ENCODE assay signal across 8 mouse cellular contexts in genomic region chr2:146511401-146511865, GRCm38 (mm10). TPM values are rescaled to one million over a fixed set of nuclear protein-coding genes. Genes with fewer than 3 reads are reported as not detected.
DNase-seq lines count a peak whose midpoint lies in the region; ATAC-seq and TF ChIP-seq lines count a peak whose summit lies in the region.

No protein-coding gene starts in this region.

- no peak for TF ChIP-seq EP300 in lung, postnatal 0 days (IDR thresholded peaks at IDR 0.05)

- intact Hi-C loops in left cerebral cortex, adult 2 months (cut with DNase I) = loop anchor here (5.0 kb wide), 2 partner anchors 41 to 574 kb away; partner anchors contain the start of gene Crnkl1
- intact Hi-C loops in left cerebral cortex, postnatal 10 days (cut with DNase I) = no loop called here

- peak overlapping the region; percentile 85 for H3K9ac ChIP-seq in forebrain, embryonic 16.5 days (replicated peaks; ENCODE audit: low read depth, low read length)
- peak overlapping the region; percentile 83 for H3K9ac ChIP-seq in lung, postnatal 0 days (replicated peaks; ENCODE audit: low read depth)
- peak overlapping the region; percentile 83 for H3K9ac ChIP-seq in stomach, embryonic 16.5 days (ENCODE audit: low read length)

- H3K27me3 ChIP-seq in forebrain, embryonic 16.5 days (replicated peaks; ENCODE audit: control insufficient read depth, insufficient read depth, low read length) = no peaks in the 10 kb centered on the region
- H3K27me3 ChIP-seq in lung, postnatal 0 days (replicated peaks; ENCODE audit: insufficient read depth, low read length) = no peaks in the 10 kb centered on the region
- no peaks in the 10 kb centered on the region for H3K27me3 ChIP-seq in stomach, embryonic 16.5 days (ENCODE audit: control insufficient read depth, insufficient read depth, low read length)

- DNase-seq in left cerebral cortex, adult 2 months (ENCODE audit: extremely low spot score in 1 of 2, low spot score in 2 of 2) = no peak
- DNase-seq in left cerebral cortex, postnatal 10 days (ENCODE audit: extremely low spot score in 1 of 2, low spot score in 2 of 2) = no peak
- peak; percentile 65 for DNase-seq in ZHBTc4 (ENCODE audit: low read depth, low spot score)
- DNase-seq in lung, postnatal 0 days (ENCODE audit: low spot score) = peak; percentile 25
- no peak for DNase-seq in frontal cortex, postnatal 10 days (ENCODE audit: low spot score in 2 of 2)
- no peak for DNase-seq in cerebellum, adult 9-10 months

- peak overlapping the region; percentile 89 for H3K4me3 ChIP-seq in left cerebral cortex, adult 2 months
- H3K4me3 ChIP-seq in forebrain, embryonic 16.5 days (replicated peaks; ENCODE audit: low read length) = peak overlapping the region; percentile 64
- peak overlapping the region; percentile 77 for H3K4me3 ChIP-seq in lung, postnatal 0 days (ENCODE audit: low read depth, low read length)
- peak overlapping the region; percentile 77 for H3K4me3 ChIP-seq in stomach, embryonic 16.5 days (replicated peaks; ENCODE audit: low read length)

- peak; percentile 19 for ATAC-seq in forebrain, embryonic 16.5 days
- ATAC-seq in lung, postnatal 0 days = peak; percentile 5
- ATAC-seq in stomach, embryonic 16.5 days (ENCODE audit: insufficient read depth, low FRiP score) = peak; percentile 42

- WGBS in forebrain, embryonic 16.5 days = 0% methylated on average over 22 of the region's 22 CpGs
- 2% methylated on average over 20 of the region's 22 CpGs for WGBS in lung, postnatal 0 days
- WGBS in stomach, embryonic 16.5 days = under 1% methylated on average over 21 of the region's 22 CpGs

- no peaks in the 10 kb centered on the region for H3K9me3 ChIP-seq in forebrain, embryonic 16.5 days (ENCODE audit: control insufficient read depth, low read length)
- H3K9me3 ChIP-seq in lung, postnatal 0 days (ENCODE audit: low read length) = no peaks in the 10 kb centered on the region
- H3K9me3 ChIP-seq in stomach, embryonic 16.5 days (replicated peaks; ENCODE audit: control insufficient read depth, low read length) = no peaks in the 10 kb centered on the region

- TF ChIP-seq CTCF in left cerebral cortex, adult 2 months (IDR thresholded peaks at IDR 0.05) = no peak
- peak; percentile 19; the same call in 1 of the 2 replicates for TF ChIP-seq CTCF in lung, postnatal 0 days (IDR thresholded peaks at IDR 0.05)

- H3K27ac ChIP-seq in left cerebral cortex, adult 2 months = peak overlapping the region; percentile 83
- peak overlapping the region; percentile 48; the same call in 1 of the 2 replicates for H3K27ac ChIP-seq in forebrain, embryonic 16.5 days (ENCODE audit: low read length)
- H3K27ac ChIP-seq in lung, postnatal 0 days (ENCODE audit: low read length) = peak overlapping the region; percentile 73
- peak overlapping the region; percentile 44 for H3K27ac ChIP-seq in stomach, embryonic 16.5 days (ENCODE audit: low read length)

- no peaks in the 10 kb centered on the region for H3K36me3 ChIP-seq in forebrain, embryonic 16.5 days (ENCODE audit: control insufficient read depth, insufficient read depth)
- H3K36me3 ChIP-seq in lung, postnatal 0 days (ENCODE audit: insufficient read depth, low read length) = no peaks in the 10 kb centered on the region
- no peaks in the 10 kb centered on the region for H3K36me3 ChIP-seq in stomach, embryonic 16.5 days (ENCODE audit: control insufficient read depth, insufficient read depth, low read length)

- H3K4me1 ChIP-seq in forebrain, embryonic 16.5 days (replicated peaks; ENCODE audit: control insufficient read depth, insufficient read depth, low read length) = peaks cover 12% of the 10 kb centered on the region
- no peaks in the 10 kb centered on the region for H3K4me1 ChIP-seq in lung, postnatal 0 days (ENCODE audit: insufficient read depth, low read depth, low read length)
- peaks cover 7% of the 10 kb centered on the region for H3K4me1 ChIP-seq in stomach, embryonic 16.5 days (ENCODE audit: control insufficient read depth, insufficient read depth, low read length)

- H3K4me2 ChIP-seq in forebrain, embryonic 16.5 days (ENCODE audit: low read length) = peak overlapping the region; percentile 67
- H3K4me2 ChIP-seq in lung, postnatal 0 days (replicated peaks; ENCODE audit: low read depth, low read length) = peak overlapping the region; percentile 84
- H3K4me2 ChIP-seq in stomach, embryonic 16.5 days (ENCODE audit: low read depth, low read length) = peak overlapping the region; percentile 91

RNA-seq across cellular contexts. Expression of gene Ralgapa2, which starts 0.7 kb away (rescaled TPM):
- 10 to 100 TPM; 21.7 to 22.7 TPM for total RNA-seq in left cerebral cortex, adult 2 months (2021)
- 10 to 100 TPM; 26.0 to 29.8 TPM for total RNA-seq in left cerebral cortex, postnatal 10 days (2021)
- polyA plus RNA-seq in forebrain, embryonic 16.5 days (2015; fragmentation: Nextera tagmentation; extraction: Ambion mirVana) = 13.6 and 14.0 TPM in 2 replicates
- 9.1 and 9.7 TPM in 2 replicates for polyA plus RNA-seq in lung, postnatal 0 days (2015; fragmentation: Nextera tagmentation; extraction: Ambion mirVana)
- 6.2 and 9.6 TPM in 2 replicates for polyA plus RNA-seq in stomach, embryonic 16.5 days (2015; fragmentation: Nextera tagmentation; extraction: Ambion mirVana)

Comparison
In these comparisons a context has a peak if more than half of its experiments do, and no peak if none do; other contexts are left out.
1. DNase-seq: peak in ZHBTc4 (single experiment) and lung, postnatal 0 days (single experiment); none in left cerebral cortex, adult 2 months (0 of 2), left cerebral cortex, postnatal 10 days (0 of 2), frontal cortex, postnatal 10 days (0 of 2) and cerebellum, adult 9-10 months (single experiment).
2. Peak in every context shown above with its lines, with median percentiles within 50 percentile points of each other: H3K27ac ChIP-seq, H3K4me3 ChIP-seq, ATAC-seq, H3K4me2 ChIP-seq and H3K9ac ChIP-seq.